Mouse (Mus musculus): Measurements from ENCODE around the gene Kcna7. TPM values are rescaled to one million over a fixed set of nuclear protein-coding genes. Genes with fewer than 3 reads are reported as not detected.

The Kcna7 gene
- polyA plus RNA-seq, 1 experiment from 2014 or later: not detected

- Histone ChIP-seq H3K9me3 (no peaks in the 10 kb centered on the region), H3K27me3 (no peaks in the 10 kb centered on the region; the same call in none of the 2 replicates), H3K4me1 (peaks cover 18% of the 10 kb centered on the region), H3K4me2 (replicated peaks) (no peak overlapping the region), H3K9ac (replicated peaks) (no peak overlapping the region), H3K36me3 (peaks cover 17% of the 10 kb centered on the region), H3K27ac (replicated peaks) (no peak overlapping the region), H3K4me3 (no peak overlapping the region)
- no peak for ATAC-seq (ENCODE audit: low FRiP score, low read depth)
- WGBS: 77% methylated on average over 2 of the region's 2 CpGs
Observed at GRCm38 (mm10) chr7:45396787-45397186, 8.7 kb upstream of the Kcna7 start.

DNA sequence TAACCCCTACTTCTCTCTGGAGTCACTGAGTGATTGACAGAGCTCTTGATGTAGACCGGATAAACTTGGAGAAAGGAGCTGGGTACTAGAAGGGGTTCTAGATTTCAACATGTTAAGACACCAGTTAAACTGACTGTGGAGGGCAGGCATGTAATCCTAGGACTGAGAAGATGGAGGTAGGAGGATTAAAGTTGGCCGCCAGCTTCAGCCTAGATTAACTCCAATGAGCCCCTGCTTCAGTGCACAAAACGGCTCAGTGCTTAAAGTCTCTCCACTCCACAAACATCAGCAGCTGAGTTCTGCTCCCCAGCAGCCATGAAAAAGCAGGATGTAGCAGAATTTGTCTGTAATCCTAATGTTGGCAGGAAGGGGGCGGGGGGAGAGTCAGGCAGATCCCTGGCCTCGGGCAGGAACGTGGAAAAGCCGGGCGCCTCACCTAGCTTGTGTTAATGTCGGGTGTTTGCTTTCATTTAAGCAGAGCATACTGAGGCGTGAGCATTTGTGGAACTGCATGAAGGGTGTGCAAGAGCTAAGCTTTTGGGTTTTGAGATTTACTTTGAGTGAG lies 3.9 kb upstream of the Kcna7 start:
- no peak for ATAC-seq (ENCODE audit: low FRiP score, low read depth)
- no peak overlapping the region for H3K4me3 ChIP-seq
- H3K9me3 ChIP-seq: no peaks in the 10 kb centered on the region
- no peak overlapping the region for H3K9ac ChIP-seq (replicated peaks)
- 69% methylated on average over 10 of the region's 10 CpGs for WGBS
- H3K4me1 ChIP-seq: peaks cover 10% of the 10 kb centered on the region
- H3K4me2 ChIP-seq (replicated peaks): no peak overlapping the region
- no peaks in the 10 kb centered on the region for H3K36me3 ChIP-seq
- H3K27me3 ChIP-seq: peaks cover 21% of the 10 kb centered on the region
- H3K27ac ChIP-seq (replicated peaks): no peak overlapping the region

GRCm38 (mm10) chr7:45403532-45404261 lies 1.8 kb upstream of the Kcna7 start:
- Histone ChIP-seq H3K9me3 (no peaks in the 10 kb centered on the region), H3K36me3 (no peaks in the 10 kb centered on the region), H3K4me2 (replicated peaks) (no peak overlapping the region), H3K27ac (replicated peaks) (no peak overlapping the region), H3K4me3 (no peak overlapping the region), H3K9ac (replicated peaks) (no peak overlapping the region), H3K4me1 (peaks cover 12% of the 10 kb centered on the region), H3K27me3 (peaks cover 42% of the 10 kb centered on the region)
- 48% methylated on average over 6 of the region's 6 CpGs for WGBS
- ATAC-seq (ENCODE audit: low FRiP score, low read depth): no peak

GRCm38 (mm10) chr7:45406157-45407156 lies 1.0 kb downstream of the Kcna7 start:
- Histone ChIP-seq H3K4me2 (replicated peaks) (peak overlapping the region; percentile 43), H3K27me3 (peaks cover 69% of the 10 kb centered on the region), H3K4me3 (peak overlapping the region; percentile 30), H3K27ac (replicated peaks) (no peak overlapping the region), H3K9me3 (no peaks in the 10 kb centered on the region), H3K36me3 (no peaks in the 10 kb centered on the region), H3K9ac (replicated peaks) (no peak overlapping the region), H3K4me1 (peaks cover 12% of the 10 kb centered on the region)
- ATAC-seq (ENCODE audit: low FRiP score, low read depth): no peak
- 2% methylated on average over 114 of the region's 114 CpGs for WGBS

DNA sequence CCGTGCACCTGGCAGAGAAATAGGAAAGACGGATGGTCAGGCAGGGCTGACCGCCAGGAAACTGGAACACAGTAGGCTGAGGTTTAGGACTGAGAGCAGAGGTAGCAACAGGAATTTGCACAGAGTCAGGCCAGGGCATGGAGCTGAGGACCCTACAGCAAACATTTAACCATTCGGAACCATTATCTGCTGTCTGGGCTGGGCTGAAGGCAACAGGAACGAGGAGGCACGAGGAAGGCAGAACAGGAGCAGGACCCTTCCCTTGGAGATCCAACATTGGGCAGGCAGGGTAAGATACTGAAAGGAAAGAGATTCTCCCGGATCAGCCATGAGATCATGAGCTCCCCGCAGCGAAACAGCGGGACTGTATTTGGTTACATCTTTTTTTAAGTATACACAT lies 2.4 kb downstream of the Kcna7 start:
- Histone ChIP-seq H3K4me2 (replicated peaks) (no peak overlapping the region), H3K4me1 (peaks cover 12% of the 10 kb centered on the region), H3K9me3 (no peaks in the 10 kb centered on the region), H3K27me3 (peaks cover 83% of the 10 kb centered on the region), H3K27ac (replicated peaks) (no peak overlapping the region), H3K9ac (replicated peaks) (no peak overlapping the region), H3K4me3 (no peak overlapping the region), H3K36me3 (no peaks in the 10 kb centered on the region)
- WGBS: 82% methylated on average over 10 of the region's 10 CpGs
- ATAC-seq (ENCODE audit: low FRiP score, low read depth): no peak

- no peaks in the 10 kb centered on the region for H3K36me3 ChIP-seq
- no peak overlapping the region for H3K27ac ChIP-seq (replicated peaks)
- H3K4me3 ChIP-seq: no peak overlapping the region
- no peak overlapping the region for H3K9ac ChIP-seq (replicated peaks)
- peaks cover 15% of the 10 kb centered on the region for H3K4me1 ChIP-seq
- H3K27me3 ChIP-seq: peaks cover 88% of the 10 kb centered on the region
- no peak for ATAC-seq (ENCODE audit: low FRiP score, low read depth)
- no peaks in the 10 kb centered on the region for H3K9me3 ChIP-seq
- no peak overlapping the region for H3K4me2 ChIP-seq (replicated peaks)
- WGBS: 83% methylated on average over 7 of the region's 7 CpGs
Observed at GRCm38 (mm10) chr7:45408351-45408750, 2.9 kb downstream of the Kcna7 start.

GRCm38 (mm10) chr7:45408949-45409348 lies 3.5 kb downstream of the Kcna7 start:
- WGBS: 91% methylated on average over 17 of the region's 17 CpGs
- Histone ChIP-seq H3K4me2 (replicated peaks) (no peak overlapping the region), H3K4me3 (no peak overlapping the region), H3K4me1 (peaks cover 21% of the 10 kb centered on the region), H3K36me3 (no peaks in the 10 kb centered on the region), H3K9me3 (no peaks in the 10 kb centered on the region), H3K27ac (replicated peaks) (no peak overlapping the region), H3K9ac (replicated peaks) (0 out of 2 replicates have a peak overlapping the region, but pooled peaks have one; percentile 7), H3K27me3 (peaks cover 94% of the 10 kb centered on the region)
- ATAC-seq (ENCODE audit: low FRiP score, low read depth): no peak

- no peak overlapping the region for H3K4me3 ChIP-seq
- H3K4me1 ChIP-seq: peaks cover 26% of the 10 kb centered on the region
- no peaks in the 10 kb centered on the region for H3K36me3 ChIP-seq
- peaks cover 100% of the 10 kb centered on the region for H3K27me3 ChIP-seq
- no peak overlapping the region for H3K9ac ChIP-seq (replicated peaks)
- H3K9me3 ChIP-seq: no peaks in the 10 kb centered on the region
- 89% methylated on average over 8 of the region's 8 CpGs for WGBS
- H3K27ac ChIP-seq (replicated peaks): no peak overlapping the region
- H3K4me2 ChIP-seq (replicated peaks): no peak overlapping the region
- no peak for ATAC-seq (ENCODE audit: low FRiP score, low read depth)
Observed at GRCm38 (mm10) chr7:45409497-45410163, 4.2 kb downstream of the Kcna7 start.

DNA sequence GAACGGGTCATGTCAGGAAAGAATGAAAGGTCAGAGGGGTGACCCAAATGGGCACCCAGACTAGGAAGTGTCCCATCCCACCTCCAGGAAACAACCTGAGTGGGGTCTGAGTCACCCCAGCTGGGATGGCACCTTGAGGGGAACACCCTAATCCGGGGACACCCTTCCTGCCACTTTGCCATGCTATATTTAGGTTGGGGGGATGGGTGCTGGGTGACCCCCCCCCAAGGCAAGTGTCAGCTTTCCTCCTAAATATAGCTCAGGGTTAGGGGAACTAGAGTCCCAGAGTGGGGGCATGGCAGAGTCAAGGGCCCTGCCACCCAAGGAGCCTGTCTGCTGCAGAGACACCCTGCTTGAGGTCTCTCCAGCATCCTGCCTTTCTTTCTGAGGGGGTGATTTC lies 7.0 kb downstream of the Kcna7 start:
- no peaks in the 10 kb centered on the region for H3K36me3 ChIP-seq
- no peak for ATAC-seq (ENCODE audit: low FRiP score, low read depth)

GRCm38 (mm10) chr7:45413113-45413863 lies 7.8 kb downstream of the Kcna7 start, which contains the start of gene Ntf5:
Ntf5 (plus strand) TSS chr7:45413695.
- H3K4me1 ChIP-seq: peaks cover 20% of the 10 kb centered on the region
- H3K4me3 ChIP-seq: peak within 1 kb of the TSS; percentile 51
- peak within 1 kb of the TSS; percentile 61 for H3K9ac ChIP-seq (replicated peaks)
- H3K9me3 ChIP-seq: no peaks in the 10 kb centered on the region
- H3K36me3 ChIP-seq: no peaks in the 10 kb centered on the region
- ATAC-seq (ENCODE audit: low FRiP score, low read depth): peak; percentile 69
- WGBS: 3% methylated on average over 44 of the region's 45 CpGs
- H3K27ac ChIP-seq (replicated peaks): no peak within 1 kb of the TSS
- H3K4me2 ChIP-seq (replicated peaks): peak within 1 kb of the TSS; percentile 86
- peaks cover 100% of the 10 kb centered on the region for H3K27me3 ChIP-seq

More for the DNA sequence above, 7.0 kb downstream of the Kcna7 start:
- no peak overlapping the region for H3K4me2 ChIP-seq (replicated peaks)
- peaks cover 20% of the 10 kb centered on the region for H3K4me1 ChIP-seq
- H3K27me3 ChIP-seq: peaks cover 100% of the 10 kb centered on the region
- H3K9ac ChIP-seq (replicated peaks): no peak overlapping the region
- H3K9me3 ChIP-seq: no peaks in the 10 kb centered on the region
- 96% methylated on average over 2 of the region's 2 CpGs for WGBS
- no peak overlapping the region for H3K4me3 ChIP-seq
- H3K27ac ChIP-seq (replicated peaks): no peak overlapping the region

Measured in midbrain, embryonic 12.5 days (tissue).